Mouse (Mus musculus): ENCODE measurements around the gene Abhd2. TPM values are rescaled to one million over a fixed set of nuclear protein-coding genes. Genes with fewer than 3 reads are reported as not detected.
A peak's percentile ranks its signal among the peaks of the same experiment; 100 is the strongest.

Abhd2 gene
- polyA plus RNA-seq, 1 experiment from 2014 or later = 8.2 TPM

DNA sequence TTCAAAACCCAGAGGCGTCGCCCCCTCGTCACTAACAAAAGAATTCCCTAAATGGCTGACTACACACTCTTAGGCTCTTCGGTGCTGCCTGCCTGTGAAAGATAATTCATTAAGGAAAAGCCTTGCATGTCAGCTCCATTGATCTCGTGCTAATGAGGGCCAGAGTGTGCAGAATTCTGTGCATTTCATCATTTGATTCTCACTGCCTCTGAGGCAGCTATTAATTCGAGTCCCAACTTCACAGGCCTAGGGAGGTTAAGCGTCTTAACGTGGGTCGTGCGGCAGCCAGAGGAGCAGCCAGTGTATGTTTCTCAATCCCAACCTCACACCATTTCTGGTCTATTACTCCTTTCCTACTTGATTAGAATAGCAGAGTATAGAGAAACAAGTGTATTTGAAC is 58.2 kb downstream of the Abhd2 start:
- Histone ChIP-seq H3K27ac (no peak overlapping the region), H3K27me3 (no peaks in the 10 kb centered on the region), H3K4me1 (replicated peaks) (no peaks in the 10 kb centered on the region), H3K36me3 (peaks cover 78% of the 10 kb centered on the region), H3K4me3 (replicated peaks) (no peak overlapping the region), H3K9me3 (replicated peaks) (no peaks in the 10 kb centered on the region), H3K4me2 (no peak overlapping the region), H3K9ac (no peak overlapping the region)
- no peak for ATAC-seq (ENCODE audit: low read depth)
- WGBS (ENCODE audit: insufficient replicate concordance) = 87% methylated on average over 10 of the region's 10 CpGs
- DNase-seq = no peak

DNA sequence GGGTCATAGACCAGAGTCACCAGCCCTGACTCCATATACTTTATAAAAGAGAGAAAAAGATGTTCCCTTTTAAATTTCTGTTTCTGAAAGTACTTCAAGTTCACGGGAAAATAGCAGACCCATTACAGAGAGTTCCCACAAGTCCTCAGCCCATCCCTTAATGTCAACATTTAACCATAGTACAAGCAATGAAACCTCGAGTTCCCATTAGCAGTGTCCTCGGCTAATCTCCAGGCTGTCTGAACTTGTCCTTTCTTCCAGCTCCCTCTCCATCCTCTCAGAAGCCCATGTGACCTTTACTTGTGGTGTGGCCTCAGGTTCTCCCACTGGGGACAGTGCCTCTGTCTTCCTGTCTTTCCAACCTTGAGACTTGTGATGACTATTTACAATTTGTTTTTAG is 60.4 kb downstream of the Abhd2 start:
- Histone ChIP-seq H3K27ac (no peak overlapping the region), H3K4me3 (replicated peaks) (no peak overlapping the region), H3K9ac (no peak overlapping the region), H3K9me3 (replicated peaks) (no peaks in the 10 kb centered on the region), H3K4me2 (no peak overlapping the region), H3K4me1 (replicated peaks) (no peaks in the 10 kb centered on the region), H3K27me3 (no peaks in the 10 kb centered on the region), H3K36me3 (peaks cover 66% of the 10 kb centered on the region)
- ATAC-seq (ENCODE audit: low read depth) (no peak), DNase-seq (no peak)
- WGBS (ENCODE audit: insufficient replicate concordance) = 74% methylated on average over 3 of the region's 3 CpGs

DNA sequence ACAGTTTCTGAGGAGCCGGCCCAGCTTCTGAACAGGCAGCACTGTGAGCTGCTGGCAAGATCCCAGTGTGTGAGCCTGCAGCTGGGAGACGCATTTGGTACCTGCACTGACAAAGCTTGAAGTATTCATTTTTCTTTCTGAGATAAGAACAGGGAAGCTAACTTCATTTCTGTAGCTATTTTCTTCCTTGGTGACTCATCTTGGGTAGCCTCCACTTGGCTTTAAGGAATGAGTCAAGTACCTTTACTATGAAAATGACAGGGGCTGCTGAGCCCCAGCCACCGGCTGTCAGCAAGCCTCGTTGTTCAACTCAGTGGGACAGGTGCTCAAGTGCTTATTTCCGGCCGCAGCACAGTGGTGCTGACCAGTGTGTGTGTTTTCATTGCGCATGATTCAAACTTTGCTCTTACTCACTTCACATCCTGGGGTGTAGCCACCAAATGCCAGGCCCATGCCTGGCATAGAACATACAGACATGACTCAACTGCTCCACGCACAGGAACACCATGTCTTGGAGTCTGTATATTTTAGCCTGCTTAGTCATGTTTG is 63.4 kb downstream of the Abhd2 start:
- Histone ChIP-seq H3K36me3 (peaks cover 39% of the 10 kb centered on the region), H3K9ac (no peak overlapping the region), H3K4me1 (replicated peaks) (no peaks in the 10 kb centered on the region), H3K27me3 (no peaks in the 10 kb centered on the region), H3K4me2 (no peak overlapping the region), H3K9me3 (replicated peaks) (no peaks in the 10 kb centered on the region), H3K4me3 (replicated peaks) (no peak overlapping the region), H3K27ac (no peak overlapping the region)
- no peak for ATAC-seq (ENCODE audit: low read depth)
- WGBS (ENCODE audit: insufficient replicate concordance) = 92% methylated on average over 8 of the region's 8 CpGs
- no peak for DNase-seq

DNA sequence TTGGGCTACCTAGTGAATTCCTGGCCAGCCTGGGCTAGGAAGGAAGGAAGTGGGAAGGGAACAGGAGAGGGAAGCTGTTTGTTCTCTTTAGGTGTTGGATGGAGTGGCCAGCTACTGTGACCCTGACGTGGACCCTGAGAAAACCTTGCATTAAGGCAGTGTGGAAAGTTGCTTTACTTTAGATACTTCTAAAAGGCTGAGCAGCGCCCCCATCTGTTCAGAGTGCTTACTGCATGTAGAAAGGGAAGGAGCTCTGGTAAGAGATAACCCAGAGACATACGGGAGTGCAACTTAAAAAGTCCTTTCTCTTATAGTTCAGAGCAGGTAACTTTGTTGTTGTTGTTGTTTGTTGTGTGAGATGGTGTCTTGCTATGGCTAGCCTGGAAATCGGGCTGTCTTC is 72.9 kb downstream of the Abhd2 start:
- H3K27me3 ChIP-seq = no peaks in the 10 kb centered on the region
- no peaks in the 10 kb centered on the region for H3K9me3 ChIP-seq (replicated peaks)
- H3K27ac ChIP-seq = no peak overlapping the region
- ATAC-seq (ENCODE audit: low read depth) (no peak), DNase-seq (peak; percentile 43)
- H3K9ac ChIP-seq = no peak overlapping the region
- H3K36me3 ChIP-seq = peaks cover 72% of the 10 kb centered on the region
- 48% methylated on average over 4 of the region's 4 CpGs for WGBS (ENCODE audit: insufficient replicate concordance)
- no peaks in the 10 kb centered on the region for H3K4me1 ChIP-seq (replicated peaks)
- no peak overlapping the region for H3K4me2 ChIP-seq
- no peak overlapping the region for H3K4me3 ChIP-seq (replicated peaks)

DNA sequence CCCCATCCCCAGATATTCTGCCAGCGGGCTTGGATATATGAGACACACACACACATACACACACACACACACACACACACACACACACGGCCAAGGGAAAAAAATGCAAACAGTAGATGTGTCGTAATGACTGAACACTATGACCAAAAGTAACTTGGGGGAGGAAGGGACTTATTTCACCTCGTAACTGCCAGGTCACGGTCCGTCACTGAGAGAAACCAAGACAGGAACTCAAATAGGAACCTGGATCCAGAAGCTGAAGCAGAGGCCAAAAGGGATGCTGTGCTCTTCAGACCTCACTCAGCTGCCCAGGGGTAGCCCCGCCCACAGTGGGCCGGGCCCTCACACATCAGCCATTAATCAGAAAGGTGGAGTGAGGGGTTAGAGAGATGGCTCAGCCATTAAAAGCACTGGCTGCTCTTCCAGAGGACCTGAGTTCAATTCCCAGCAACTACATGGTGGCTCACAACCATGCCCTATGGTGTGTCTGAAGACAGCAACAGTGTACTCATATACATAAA is 73.6 kb downstream of the Abhd2 start:
- WGBS (ENCODE audit: insufficient replicate concordance) = 69% methylated on average over 8 of the region's 8 CpGs
- H3K4me2 ChIP-seq = no peak overlapping the region
- no peak for ATAC-seq (ENCODE audit: low read depth)
- H3K27me3 ChIP-seq = no peaks in the 10 kb centered on the region
- H3K36me3 ChIP-seq = peaks cover 79% of the 10 kb centered on the region
- H3K9ac ChIP-seq = no peak overlapping the region
- no peak overlapping the region for H3K27ac ChIP-seq
- no peaks in the 10 kb centered on the region for H3K4me1 ChIP-seq (replicated peaks)
- no peak for DNase-seq
- no peak overlapping the region for H3K4me3 ChIP-seq (replicated peaks)
- H3K9me3 ChIP-seq (replicated peaks) = no peaks in the 10 kb centered on the region

DNA sequence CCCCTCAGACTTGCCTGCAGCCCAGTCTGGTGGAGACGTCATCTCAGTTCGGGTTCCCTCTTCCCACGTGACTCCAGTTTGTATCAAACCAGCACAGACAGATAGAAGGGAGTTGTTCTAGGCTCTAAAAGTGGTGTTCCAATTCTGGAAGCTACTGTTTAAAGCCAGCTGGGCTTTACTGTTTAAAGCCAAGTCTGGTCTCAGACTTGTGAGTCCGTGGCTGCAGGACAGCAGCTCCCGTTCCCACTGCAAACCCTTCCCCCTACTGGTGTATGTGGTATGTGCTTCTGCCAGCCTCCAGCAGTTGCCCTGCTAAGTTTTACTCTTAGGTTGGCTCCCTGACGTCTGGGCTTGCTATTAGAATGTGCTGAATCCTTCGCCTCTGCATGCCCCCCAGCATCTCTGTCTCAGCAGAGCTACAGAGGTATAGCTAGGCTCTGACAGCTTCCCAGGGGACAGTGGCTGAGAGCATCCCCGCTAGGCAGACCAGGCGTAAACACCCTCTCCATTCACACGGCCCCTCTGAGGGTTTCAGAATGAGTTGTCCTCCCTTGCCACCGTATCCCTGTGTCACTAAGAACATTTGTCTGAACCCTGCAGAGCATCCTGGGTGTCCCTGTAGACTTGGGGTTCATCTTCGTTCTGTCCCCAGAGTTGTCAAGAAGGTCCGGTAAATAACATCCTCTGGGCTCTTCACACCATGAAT is 74.3 kb downstream of the Abhd2 start:
- Histone ChIP-seq H3K4me1 (replicated peaks) (no peaks in the 10 kb centered on the region), H3K9ac (no peak overlapping the region), H3K9me3 (replicated peaks) (no peaks in the 10 kb centered on the region), H3K4me3 (replicated peaks) (no peak overlapping the region), H3K36me3 (peaks cover 86% of the 10 kb centered on the region), H3K27me3 (no peaks in the 10 kb centered on the region), H3K27ac (no peak overlapping the region), H3K4me2 (no peak overlapping the region)
- no peak for DNase-seq
- ATAC-seq (ENCODE audit: low read depth) = no peak
- WGBS (ENCODE audit: insufficient replicate concordance) = 83% methylated on average over 13 of the region's 13 CpGs

DNA sequence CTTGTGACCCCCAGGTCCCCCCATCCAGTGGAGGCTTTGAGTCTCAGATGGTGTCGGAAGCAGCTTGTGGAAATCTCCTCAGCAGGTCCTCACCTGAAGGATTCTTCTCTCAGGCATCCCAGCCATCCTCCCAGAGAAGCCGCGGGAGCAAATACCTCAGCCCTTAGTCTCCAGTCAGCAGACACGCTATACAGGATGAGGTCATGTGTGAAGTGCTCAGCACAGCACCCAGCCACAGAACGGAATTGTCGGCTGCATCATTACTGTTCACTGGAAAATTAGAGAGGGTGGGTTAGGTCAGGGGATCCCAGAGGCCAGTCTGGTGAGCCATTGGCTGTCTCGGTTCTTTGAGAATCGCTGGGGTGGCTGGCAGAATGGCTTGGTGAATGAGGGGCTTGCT is 75.8 kb downstream of the Abhd2 start:
- H3K9me3 ChIP-seq (replicated peaks) = no peaks in the 10 kb centered on the region
- no peak overlapping the region for H3K4me2 ChIP-seq
- WGBS (ENCODE audit: insufficient replicate concordance) = 89% methylated on average over 8 of the region's 8 CpGs
- H3K27me3 ChIP-seq = no peaks in the 10 kb centered on the region
- ATAC-seq (ENCODE audit: low read depth) = no peak
- H3K4me1 ChIP-seq (replicated peaks) = no peaks in the 10 kb centered on the region
- H3K4me3 ChIP-seq (replicated peaks) = no peak overlapping the region
- H3K27ac ChIP-seq = no peak overlapping the region
- no peak overlapping the region for H3K9ac ChIP-seq
- H3K36me3 ChIP-seq = peaks cover 85% of the 10 kb centered on the region
- no peak for DNase-seq

DNA sequence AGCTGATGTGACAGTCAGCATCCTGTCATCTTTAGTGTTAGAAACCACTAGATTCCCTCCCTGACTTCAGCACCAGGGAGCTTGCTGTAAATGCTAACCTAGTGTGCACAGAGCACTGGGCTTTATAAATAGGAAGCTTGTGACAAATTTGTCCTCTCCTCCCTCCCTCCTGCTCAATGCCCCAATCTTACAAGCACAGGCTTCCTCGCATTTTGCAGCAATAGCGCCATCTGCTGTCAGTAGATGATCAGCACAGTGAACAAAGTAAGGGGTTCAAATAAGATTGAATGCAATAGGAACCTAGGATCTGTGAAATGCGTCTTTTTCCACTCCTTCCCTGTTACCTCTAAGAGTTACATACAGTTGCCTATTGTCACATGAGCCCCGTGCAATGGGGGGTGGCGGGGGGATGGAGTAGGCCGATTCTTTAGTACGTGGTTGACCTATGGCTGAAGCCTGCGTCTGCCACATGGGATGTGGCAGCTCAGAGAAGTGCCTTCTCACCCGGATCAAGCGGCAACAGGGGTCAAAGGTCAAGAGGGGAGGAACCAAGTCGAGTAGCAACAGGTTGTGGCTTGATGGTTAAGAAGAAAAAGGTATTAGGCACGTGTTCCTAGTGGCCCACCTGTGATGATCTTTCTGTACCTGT is 76.9 kb downstream of the Abhd2 start:
- no peak overlapping the region for H3K4me3 ChIP-seq (replicated peaks)
- H3K9ac ChIP-seq = no peak overlapping the region
- ATAC-seq (ENCODE audit: low read depth) = peak; percentile 34; the same call in 1 of the 2 replicates
- H3K27ac ChIP-seq = no peak overlapping the region
- H3K4me1 ChIP-seq (replicated peaks) = no peaks in the 10 kb centered on the region
- no peaks in the 10 kb centered on the region for H3K9me3 ChIP-seq (replicated peaks)
- DNase-seq = peak; percentile 54
- 53% methylated on average over 12 of the region's 12 CpGs for WGBS (ENCODE audit: insufficient replicate concordance)
- H3K36me3 ChIP-seq = peaks cover 89% of the 10 kb centered on the region
- H3K4me2 ChIP-seq = no peak overlapping the region
- H3K27me3 ChIP-seq = no peaks in the 10 kb centered on the region

DNA sequence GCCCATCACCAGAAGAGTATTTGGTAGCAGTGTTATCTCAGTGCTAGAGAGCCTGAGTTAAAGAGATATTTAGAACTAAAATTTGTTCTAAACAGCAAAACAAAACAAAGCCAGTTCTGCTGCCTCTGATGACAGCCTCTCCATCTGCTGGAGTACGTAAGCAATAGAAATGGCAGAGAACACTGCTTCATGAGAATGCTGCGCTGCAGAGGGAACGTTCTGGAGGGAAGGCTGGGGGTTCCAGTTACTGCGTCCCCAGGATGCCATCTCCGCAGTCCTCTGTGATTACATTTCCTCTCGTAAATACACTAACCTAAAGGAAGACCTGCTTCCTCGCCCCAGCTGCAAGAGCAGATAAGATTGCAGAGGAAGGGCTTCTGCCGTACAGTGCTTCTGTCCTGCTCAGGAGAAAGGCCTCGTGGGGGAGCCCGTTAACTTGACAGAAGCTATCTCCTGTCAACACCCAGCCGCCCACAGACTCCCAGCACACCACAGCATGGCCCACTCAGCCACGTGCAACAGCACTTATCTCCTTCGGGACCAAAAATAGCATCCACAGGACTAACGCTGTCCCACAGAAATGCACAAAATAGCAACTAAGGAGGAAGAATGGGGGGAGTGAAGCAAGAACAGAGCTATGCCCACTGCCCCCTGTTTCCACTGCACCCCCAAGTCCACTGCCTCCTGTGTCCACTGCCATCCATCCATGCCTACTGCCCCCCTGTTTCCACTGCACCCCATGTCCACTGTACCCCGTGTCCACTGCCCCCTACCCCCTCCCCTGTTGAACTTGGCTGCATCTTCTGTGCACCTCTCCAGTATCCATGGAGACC is 85.6 kb downstream of the Abhd2 start:
- 9% methylated on average over 15 of the region's 15 CpGs for WGBS (ENCODE audit: insufficient replicate concordance)
- H3K4me2 ChIP-seq = peak overlapping the region; percentile 34
- H3K27me3 ChIP-seq = no peaks in the 10 kb centered on the region
- peak overlapping the region; percentile 20; the same call in 1 of the 2 replicates for H3K27ac ChIP-seq
- H3K9ac ChIP-seq = no peak overlapping the region
- DNase-seq (peak; percentile 76), ATAC-seq (ENCODE audit: low read depth) (peak; percentile 91)
- no peak overlapping the region for H3K4me3 ChIP-seq (replicated peaks)
- peaks cover 46% of the 10 kb centered on the region for H3K4me1 ChIP-seq (replicated peaks)
- peaks cover 90% of the 10 kb centered on the region for H3K36me3 ChIP-seq
- no peaks in the 10 kb centered on the region for H3K9me3 ChIP-seq (replicated peaks)

DNA sequence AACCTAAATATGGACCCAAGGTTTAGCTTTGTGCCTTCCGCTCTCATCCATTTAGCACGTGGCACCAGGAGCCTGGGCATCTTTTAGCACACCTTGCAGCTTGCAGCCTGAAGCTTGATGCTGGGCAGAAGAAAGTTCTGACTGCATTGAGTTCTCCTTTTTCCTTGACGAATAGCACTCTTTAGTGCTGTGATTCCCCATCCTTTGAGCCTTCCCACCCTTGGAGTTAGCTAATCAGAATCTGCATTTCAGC is 86.1 kb downstream of the Abhd2 start:
- peaks cover 85% of the 10 kb centered on the region for H3K36me3 ChIP-seq
- no peak overlapping the region for H3K4me3 ChIP-seq (replicated peaks)
- no peaks in the 10 kb centered on the region for H3K27me3 ChIP-seq
- peaks cover 50% of the 10 kb centered on the region for H3K4me1 ChIP-seq (replicated peaks)
- H3K4me2 ChIP-seq = peak overlapping the region; percentile 34
- no peaks in the 10 kb centered on the region for H3K9me3 ChIP-seq (replicated peaks)
- no peak for ATAC-seq (ENCODE audit: low read depth)
- H3K9ac ChIP-seq = no peak overlapping the region
- DNase-seq = no peak
- 40% methylated on average over 3 of the region's 3 CpGs for WGBS (ENCODE audit: insufficient replicate concordance)
- no peak overlapping the region for H3K27ac ChIP-seq

DNA sequence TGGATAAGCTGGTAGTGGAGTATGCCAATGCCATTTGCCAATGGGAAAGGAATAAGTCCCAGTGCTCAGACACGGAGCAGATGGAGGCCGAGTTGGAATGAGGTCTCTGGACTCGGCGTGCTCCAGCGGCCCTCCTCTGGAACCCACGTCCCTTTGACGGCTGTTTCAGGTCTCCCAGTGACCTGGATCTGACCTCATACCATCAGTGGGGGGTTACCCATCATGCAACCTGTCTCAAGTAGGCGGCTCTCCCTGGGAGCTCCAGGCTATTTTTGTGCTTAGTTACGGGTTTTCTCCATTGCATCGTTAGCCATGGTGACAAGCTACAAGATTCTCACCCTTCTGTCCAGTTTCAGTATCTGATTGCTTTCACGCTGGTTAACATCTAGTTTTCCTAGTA is 87.1 kb downstream of the Abhd2 start:
- Histone ChIP-seq H3K36me3 (peaks cover 78% of the 10 kb centered on the region), H3K9ac (no peak overlapping the region), H3K9me3 (replicated peaks) (no peaks in the 10 kb centered on the region), H3K27ac (no peak overlapping the region), H3K4me1 (replicated peaks) (peaks cover 50% of the 10 kb centered on the region), H3K4me2 (no peak overlapping the region), H3K4me3 (replicated peaks) (no peak overlapping the region), H3K27me3 (no peaks in the 10 kb centered on the region)
- DNase-seq (no peak), ATAC-seq (ENCODE audit: low read depth) (no peak)
- 85% methylated on average over 11 of the region's 11 CpGs for WGBS (ENCODE audit: insufficient replicate concordance)

Data from liver, embryonic 13.5 days (tissue).